Mouse (Mus musculus) limb, embryonic 11.5 days (tissue): ENCODE data around the gene Ggnbp2. TPM values are rescaled to one million over a fixed set of nuclear protein-coding genes. Genes with fewer than 3 reads are reported as not detected.
A peak's percentile ranks its signal among the peaks of the same experiment; 100 is the strongest.

Experiments
- ATAC-seq: fragments of 200-750 bp; cut with Nextera tagmentation; 2 replicates; pipeline ENCODE4 v1.8.0; 2017; ENCODE audit warnings: low read depth; ENCODE audit not compliant: insufficient number of reproducible peaks, low FRiP score, low TSS enrichment
- DNase-seq: peaks from one replicate; pipeline ENCODE4 v3.0.0-alpha.2; 2015; ENCODE audit warnings: low spot score
- H3K27ac ChIP-seq: fragments of 300-500 bp; sonication (generic); replicated peaks from 2 replicates; pipeline ENCODE4 v1.5.1; 2014; ENCODE audit warnings: low read depth, mild to moderate bottlenecking, low read length
- H3K27me3 ChIP-seq: fragments of 300-500 bp; sonication (generic); 2 replicates; pipeline ENCODE4 v1.6.1; 2014; ENCODE audit warnings: mild to moderate bottlenecking, low read length, mixed read lengths; ENCODE audit not compliant: control insufficient read depth, insufficient read depth
- H3K36me3 ChIP-seq: fragments of 300-500 bp; sonication (generic); 2 replicates; pipeline ENCODE4 v1.6.1; 2014; ENCODE audit warnings: mild to moderate bottlenecking, low read length, moderate library complexity, mixed read lengths; ENCODE audit not compliant: control insufficient read depth, insufficient read depth
- H3K4me1 ChIP-seq: fragments of 300-500 bp; sonication (generic); 2 replicates; pipeline ENCODE4 v1.6.1; 2014; ENCODE audit warnings: low read length, mixed read lengths; ENCODE audit not compliant: control insufficient read depth, insufficient read depth
- H3K4me2 ChIP-seq: fragments of 300-500 bp; sonication (generic); 2 replicates; pipeline ENCODE4 v1.6.1; 2014; ENCODE audit warnings: low read depth, mild to moderate bottlenecking, moderate library complexity; ENCODE audit not compliant: severe bottlenecking
- H3K4me3 ChIP-seq: fragments of 300-500 bp; sonication (generic); 2 replicates; pipeline ENCODE4 v1.5.1; 2014; ENCODE audit warnings: low read depth, low read length
- H3K9ac ChIP-seq: fragments of 300-500 bp; sonication (generic); 2 replicates; pipeline ENCODE4 v1.6.1; 2014; ENCODE audit warnings: mild to moderate bottlenecking, low read length
- H3K9me3 ChIP-seq: fragments of 300-500 bp; sonication (generic); 2 replicates; pipeline ENCODE4 v1.6.1; 2016; ENCODE audit warnings: low read length; ENCODE audit not compliant: control insufficient read depth
- WGBS: fragments of 180-500 bp; shearing (Covaris S2); extraction: QIAGEN DNeasy Blood & Tissue Kit; methylation state at CpG from one replicate; pipeline ENCODE4 v1.1.7; 2014; 5-methylcytosine and 5-hydroxymethylcytosine counted together
- polyA plus RNA-seq: library from polyadenylated mRNA; unstranded; fragments of >200 nt; fragmentation: Nextera tagmentation; extraction: Ambion mirVana; gene quantifications from 2 replicates; pipeline ENCODE4 v1.2.1, GENCODE M21; 2014

The Ggnbp2 gene
- polyA plus RNA-seq, 1 experiment from 2014 or later, result 69.3 TPM

DNA sequence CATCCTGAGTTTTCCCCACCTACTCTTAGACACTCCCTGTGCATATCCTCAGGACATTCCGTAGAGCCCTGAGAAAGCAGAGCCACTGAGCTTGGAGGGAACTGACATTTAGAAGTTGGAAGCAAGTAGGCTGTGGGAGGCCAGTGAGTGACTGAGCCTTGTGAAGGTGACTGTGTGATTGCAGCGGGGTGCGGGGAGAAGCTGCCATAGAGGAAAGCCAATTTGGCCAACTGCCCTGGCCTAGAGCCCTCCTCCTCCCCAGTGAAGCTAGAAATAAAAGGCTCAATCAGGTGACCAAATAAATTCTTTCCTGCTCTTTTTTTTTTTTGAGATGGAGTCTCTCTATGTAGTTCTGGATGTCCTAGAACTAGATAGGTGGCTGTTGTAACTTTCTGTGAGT is 44.4 kb downstream of the Ggnbp2 start:
- Histone ChIP-seq H3K4me1 (0 out of 2 replicates have a peak, but pooled peaks cover 3% of the 10 kb centered on the region), H3K27me3 (no peaks in the 10 kb centered on the region), H3K36me3 (no peaks in the 10 kb centered on the region), H3K4me3 (no peak overlapping the region), H3K9me3 (no peaks in the 10 kb centered on the region), H3K4me2 (no peak overlapping the region), H3K27ac (no peak overlapping the region), H3K9ac (no peak overlapping the region)
- WGBS, result 56% methylated on average over 3 of the region's 3 CpGs
- DNase-seq (no peak), ATAC-seq (no peak)

DNA sequence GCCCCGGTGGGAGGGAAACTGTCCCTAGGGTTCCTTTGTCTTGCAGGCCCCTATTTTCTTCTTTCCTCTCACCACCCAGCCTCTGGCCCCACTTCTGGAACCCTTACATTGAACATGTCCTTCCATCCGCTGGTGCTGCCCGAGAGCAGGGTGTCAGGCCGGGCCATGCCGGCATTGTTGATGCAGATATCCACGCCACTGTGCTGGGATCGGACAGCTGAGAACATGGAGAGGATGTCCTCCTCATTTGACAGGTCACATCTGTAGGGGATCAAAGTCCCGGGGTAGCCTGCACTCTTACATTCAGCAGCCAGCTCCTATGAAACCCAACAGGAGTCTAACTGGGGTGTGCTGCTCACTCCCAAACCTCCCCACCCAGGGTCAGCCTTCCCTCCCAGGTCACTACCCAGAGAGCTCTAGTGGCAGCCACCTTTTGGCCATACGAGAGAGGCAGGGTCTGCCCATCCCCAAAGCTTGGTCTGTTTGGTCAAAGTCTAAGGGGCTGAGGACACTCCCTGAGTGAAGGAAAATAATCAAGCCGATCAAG is 45.3 kb downstream of the Ggnbp2 start:
- Histone ChIP-seq H3K27me3 (no peaks in the 10 kb centered on the region), H3K4me2 (no peak overlapping the region), H3K9me3 (no peaks in the 10 kb centered on the region), H3K27ac (no peak overlapping the region), H3K9ac (no peak overlapping the region), H3K4me1 (0 out of 2 replicates have a peak, but pooled peaks cover 3% of the 10 kb centered on the region), H3K36me3 (no peaks in the 10 kb centered on the region), H3K4me3 (no peak overlapping the region)
- WGBS, result 87% methylated on average over 10 of the region's 10 CpGs
- DNase-seq (no peak), ATAC-seq (no peak)

DNA sequence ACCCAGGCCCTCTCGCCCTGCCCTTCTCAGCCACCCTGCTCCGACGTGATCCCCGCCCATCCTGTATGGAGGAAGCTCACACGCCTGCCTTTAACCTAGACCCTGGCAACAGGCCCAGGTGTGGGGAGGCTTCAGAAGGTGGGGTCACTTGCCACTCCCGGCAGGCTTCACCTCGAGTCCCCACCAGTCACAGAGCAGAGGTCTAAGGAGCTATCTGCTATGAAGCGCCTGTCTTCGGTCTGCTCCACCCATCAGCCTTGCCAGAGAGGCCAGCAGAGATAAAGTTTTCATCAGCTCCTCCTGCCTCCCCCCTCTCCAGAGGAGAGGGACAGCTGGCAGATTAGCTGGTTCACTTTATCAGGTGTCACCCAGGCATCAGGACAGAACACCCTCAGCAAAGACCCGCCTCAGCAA is 47.1 kb downstream of the Ggnbp2 start:
- Histone ChIP-seq H3K27ac (no peak overlapping the region), H3K4me3 (no peak overlapping the region)
- 65% methylated on average over 10 of the region's 10 CpGs for WGBS

DNA sequence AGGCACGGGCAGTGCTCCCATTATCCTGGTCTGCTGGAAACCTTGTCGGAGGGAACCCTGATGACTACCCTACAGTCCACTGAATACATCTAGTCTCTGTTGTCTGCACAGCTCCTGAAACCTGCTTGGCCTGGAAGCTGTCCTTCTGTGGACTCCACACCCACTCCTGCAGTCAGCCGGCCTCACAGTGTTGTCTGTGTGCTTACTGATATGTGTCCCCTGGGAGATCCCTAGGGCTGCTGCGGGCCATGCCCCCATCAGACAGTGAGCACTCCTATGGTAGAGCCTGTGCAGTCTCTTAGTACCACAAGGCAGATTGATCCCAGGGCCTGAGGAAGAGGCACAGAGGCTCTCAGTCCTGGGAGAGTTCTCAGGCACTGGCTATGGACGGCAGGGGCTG is 48.1 kb downstream of the Ggnbp2 start:
- ATAC-seq (no peak), DNase-seq (no peak)
- 75% methylated on average over 5 of the region's 5 CpGs for WGBS
- no peak overlapping the region for H3K9ac ChIP-seq
- H3K4me3 ChIP-seq, result no peak overlapping the region
- no peaks in the 10 kb centered on the region for H3K9me3 ChIP-seq
- H3K27ac ChIP-seq, result no peak overlapping the region
- no peaks in the 10 kb centered on the region for H3K36me3 ChIP-seq
- H3K4me1 ChIP-seq, result no peaks in the 10 kb centered on the region
- no peaks in the 10 kb centered on the region for H3K27me3 ChIP-seq
- H3K4me2 ChIP-seq, result no peak overlapping the region

More for the DNA sequence above, 47.1 kb downstream of the Ggnbp2 start:
- Histone ChIP-seq H3K27me3 (no peaks in the 10 kb centered on the region), H3K9me3 (no peaks in the 10 kb centered on the region), H3K4me1 (no peaks in the 10 kb centered on the region), H3K4me2 (no peak overlapping the region), H3K36me3 (no peaks in the 10 kb centered on the region), H3K9ac (no peak overlapping the region)
- no peak for ATAC-seq
- no peak for DNase-seq

DNA sequence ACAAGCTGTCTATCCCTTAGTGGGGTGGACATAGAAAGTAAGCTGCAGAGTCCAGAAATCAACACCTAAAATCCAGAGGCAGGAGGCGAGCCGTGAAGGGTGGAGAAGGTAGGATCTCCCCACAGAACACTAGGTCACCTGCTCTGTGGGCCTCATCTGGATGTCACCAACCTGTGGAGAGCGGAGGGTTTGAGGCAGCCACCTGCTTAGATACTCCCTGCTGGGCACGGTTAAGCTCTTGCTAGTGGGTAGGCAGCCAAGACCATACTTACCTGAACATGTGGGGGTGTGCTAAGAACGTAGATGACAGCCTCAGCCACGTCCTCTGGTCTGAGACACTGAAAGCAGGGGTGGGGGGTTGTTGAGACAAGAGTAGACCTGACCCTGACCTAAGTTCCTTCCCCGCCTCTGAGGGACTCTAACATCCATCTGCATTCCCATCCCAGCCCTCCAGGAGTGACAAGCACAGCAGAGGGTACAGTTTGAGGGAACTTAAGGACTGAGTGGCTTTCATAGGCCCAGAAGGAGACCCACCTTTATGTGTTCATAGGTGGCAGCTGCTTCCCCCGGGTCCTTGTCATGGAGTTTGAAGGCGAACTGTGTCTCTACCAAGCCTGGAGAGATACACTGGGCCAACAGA is 49.4 kb downstream of the Ggnbp2 start:
- no peak overlapping the region for H3K4me3 ChIP-seq
- H3K36me3 ChIP-seq, result no peaks in the 10 kb centered on the region
- no peaks in the 10 kb centered on the region for H3K27me3 ChIP-seq
- DNase-seq (no peak), ATAC-seq (no peak)
- 89% methylated on average over 9 of the region's 9 CpGs for WGBS
- H3K4me1 ChIP-seq, result no peaks in the 10 kb centered on the region
- H3K4me2 ChIP-seq, result no peak overlapping the region
- H3K9ac ChIP-seq, result no peak overlapping the region
- H3K9me3 ChIP-seq, result no peaks in the 10 kb centered on the region
- H3K27ac ChIP-seq, result no peak overlapping the region

DNA sequence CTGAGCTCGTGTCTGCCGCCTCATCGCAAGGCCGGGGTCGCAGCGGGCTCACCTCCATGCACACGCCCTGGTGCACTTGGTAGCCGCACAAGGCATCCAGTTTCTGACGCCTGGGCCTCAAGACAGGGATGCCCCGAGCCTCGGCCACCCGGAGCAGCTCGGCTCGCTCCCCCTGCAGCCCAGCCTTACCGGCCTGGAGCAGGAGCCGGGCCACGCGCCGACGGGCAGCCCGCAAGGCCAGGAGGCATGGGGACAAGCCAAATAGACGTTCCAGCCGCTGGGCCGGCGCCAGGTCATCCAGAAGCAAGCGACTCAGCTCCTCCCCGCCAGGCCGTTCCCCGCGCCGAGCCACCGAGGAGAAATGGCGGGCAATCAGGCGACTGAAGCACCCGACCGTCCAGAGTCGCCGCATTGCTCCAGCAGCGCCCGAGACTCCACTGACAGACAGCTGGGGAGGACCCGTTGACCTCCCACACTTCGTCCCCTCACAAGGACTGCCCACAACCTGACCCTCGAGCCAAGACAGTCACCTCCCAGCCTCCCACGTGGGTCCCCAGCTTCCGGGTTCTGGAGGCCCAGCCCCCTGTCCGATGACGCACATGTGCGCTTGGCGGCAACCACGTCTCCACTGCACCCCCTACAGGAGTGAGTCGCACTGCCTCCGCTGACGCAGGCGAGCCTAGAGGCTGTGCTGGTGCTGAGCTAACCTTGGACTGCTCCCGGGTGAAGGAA is 51.5 kb downstream of the Ggnbp2 start, which contains the start of gene Mrm1:
TSS of gene Mrm1 (minus strand) at position 555 of the 732 bp plus-strand sequence.
- no peaks in the 10 kb centered on the region for H3K9me3 ChIP-seq
- no peak within 1 kb of the TSS for H3K27ac ChIP-seq
- WGBS, result under 1% methylated on average over 55 of the region's 55 CpGs
- ATAC-seq, result peak; percentile 76
- H3K4me3 ChIP-seq, result peak within 1 kb of the TSS; percentile 71
- peak within 1 kb of the TSS; percentile 70 for H3K9ac ChIP-seq
- H3K27me3 ChIP-seq, result no peaks in the 10 kb centered on the region
- peak within 1 kb of the TSS; percentile 94 for H3K4me2 ChIP-seq
- no peaks in the 10 kb centered on the region for H3K36me3 ChIP-seq
- H3K4me1 ChIP-seq, result no peaks in the 10 kb centered on the region
- DNase-seq, result peak; percentile 94

DNA sequence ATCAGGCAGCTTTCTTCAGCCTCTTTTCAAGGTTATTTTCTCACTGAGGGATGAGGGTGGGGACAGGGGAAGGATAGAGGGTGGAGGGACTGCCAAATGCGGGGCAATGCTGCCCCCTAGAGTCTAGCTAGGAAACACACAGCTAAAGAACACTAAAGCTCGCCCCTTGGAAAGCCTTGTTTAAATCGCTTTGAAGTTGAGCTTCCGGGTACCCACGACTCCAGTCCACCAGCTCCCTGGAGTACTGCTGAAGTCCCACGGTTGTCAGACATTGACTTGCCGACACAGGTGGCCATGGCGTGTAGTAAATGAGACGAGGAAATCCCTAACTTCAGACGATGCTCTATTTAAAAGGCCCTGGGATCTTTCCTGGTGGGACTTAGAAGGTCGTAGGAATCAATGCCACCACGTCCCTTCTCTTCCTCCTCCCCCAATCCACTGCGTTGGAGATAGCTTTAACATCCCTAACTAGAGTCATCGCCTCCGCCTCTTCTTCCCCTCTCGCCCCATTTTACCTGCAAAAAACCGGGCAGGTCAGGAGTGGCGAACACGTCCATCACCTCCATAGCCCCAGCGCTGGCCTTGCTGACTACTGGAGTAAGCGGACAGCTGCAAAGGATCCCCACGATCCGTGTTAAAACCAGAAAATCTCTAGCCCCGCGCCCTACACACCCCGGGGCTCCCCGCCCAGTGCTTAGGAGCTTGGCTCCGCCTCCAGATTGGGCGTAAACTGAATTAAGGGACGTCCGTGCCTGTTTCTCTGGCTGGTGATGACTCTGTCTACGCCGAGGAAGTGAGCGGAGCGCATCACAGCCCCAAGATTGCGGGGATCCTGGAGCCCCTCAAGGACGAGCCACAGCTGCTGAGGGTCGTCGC is 52.3 kb downstream of the Ggnbp2 start:
- Histone ChIP-seq H3K27ac (no peak overlapping the region), H3K36me3 (no peaks in the 10 kb centered on the region), H3K4me2 (peak overlapping the region; percentile 94), H3K27me3 (no peaks in the 10 kb centered on the region), H3K4me3 (peak overlapping the region; percentile 71), H3K9me3 (no peaks in the 10 kb centered on the region; the same call in 1 of the 2 replicates), H3K4me1 (no peaks in the 10 kb centered on the region), H3K9ac (peak overlapping the region; percentile 70)
- ATAC-seq, result 0 out of 2 replicates have a peak, but pooled peaks have one; percentile 8
- peak; percentile 75 for DNase-seq
- 0% methylated on average over 39 of the region's 39 CpGs for WGBS

DNA sequence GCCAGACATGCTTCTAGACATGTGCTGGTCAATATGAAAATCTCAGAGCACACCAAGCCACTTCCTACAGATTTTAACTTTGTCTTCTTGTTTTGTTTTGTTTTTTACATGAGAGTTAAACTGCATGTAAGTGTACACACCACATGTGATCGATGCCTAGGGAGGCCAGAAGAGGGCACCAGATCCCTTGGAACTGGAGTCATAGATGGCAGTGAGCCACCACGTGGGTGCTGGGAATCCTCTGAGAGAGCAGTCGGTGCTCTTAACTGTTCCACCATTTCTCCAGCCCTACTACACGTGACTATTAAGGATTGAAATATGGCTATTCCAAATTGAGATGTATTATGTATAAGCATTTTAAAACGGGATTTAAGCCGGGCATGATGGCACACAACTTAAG is 53.3 kb downstream of the Ggnbp2 start:
- no peaks in the 10 kb centered on the region for H3K36me3 ChIP-seq
- H3K27me3 ChIP-seq, result no peaks in the 10 kb centered on the region
- no peak for ATAC-seq
- no peak overlapping the region for H3K9ac ChIP-seq
- H3K9me3 ChIP-seq, result no peaks in the 10 kb centered on the region; the same call in 1 of the 2 replicates
- H3K27ac ChIP-seq, result no peak overlapping the region
- no peaks in the 10 kb centered on the region for H3K4me1 ChIP-seq
- no peak overlapping the region for H3K4me3 ChIP-seq
- WGBS, result 81% methylated on average over 6 of the region's 6 CpGs
- no peak overlapping the region for H3K4me2 ChIP-seq
- no peak for DNase-seq
